Mouse (Mus musculus) cerebellum, adult 18-20 months (tissue): ENCODE results near the gene Ticrr.
A peak's percentile ranks its signal among the peaks of the same experiment; 100 is the strongest.

ENCODE experiments used
- DNase-seq, 2 experiments: peaks; one replicate each; pipeline ENCODE4 v3.0.0; 2021

Ticrr gene

GRCm38 (mm10) chr7:79696495-79696894 is 36.5 kb downstream of the Ticrr start:
- no peak for DNase-seq

DNA sequence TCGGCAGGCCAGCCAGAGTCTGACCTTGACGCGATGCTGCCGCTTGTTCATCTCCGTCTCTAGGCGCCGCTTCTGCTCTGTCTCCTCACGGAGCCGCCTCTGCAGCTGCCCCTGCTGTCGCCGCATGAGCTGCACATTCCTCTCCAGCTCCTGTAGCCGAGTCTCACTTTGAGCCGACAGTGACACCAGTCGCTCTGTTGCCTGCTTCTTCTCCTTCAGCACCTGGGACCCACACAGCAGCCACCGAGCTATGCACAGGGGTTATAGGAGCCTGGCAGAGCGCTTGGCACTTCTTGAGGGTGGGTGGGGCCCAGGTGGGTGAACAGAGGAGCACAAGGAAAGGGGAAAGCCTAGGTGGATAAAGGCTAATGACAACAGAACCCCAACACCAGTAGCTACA is 42.8 kb downstream of the Ticrr start:
- no peak for DNase-seq

DNA sequence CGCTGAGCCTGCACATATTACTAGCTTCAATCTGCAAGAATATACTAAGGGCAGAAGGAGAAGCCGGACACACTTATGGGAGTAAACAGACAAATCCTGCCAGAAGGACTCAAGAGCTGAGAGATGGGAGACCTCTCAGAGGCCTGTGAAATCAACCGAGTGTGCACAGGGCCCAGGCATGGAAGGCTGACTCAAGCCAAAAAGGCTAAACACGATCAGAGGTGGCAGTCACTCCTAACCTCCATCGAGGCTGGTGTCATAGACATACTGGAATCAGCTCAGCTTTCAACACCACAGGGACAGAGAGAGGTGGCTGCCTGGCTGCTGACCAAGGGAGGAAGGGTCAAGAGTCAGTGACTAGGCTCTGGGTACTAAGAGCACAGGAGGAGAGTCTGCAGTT is 45.2 kb downstream of the Ticrr start:
- no peak for DNase-seq

DNA sequence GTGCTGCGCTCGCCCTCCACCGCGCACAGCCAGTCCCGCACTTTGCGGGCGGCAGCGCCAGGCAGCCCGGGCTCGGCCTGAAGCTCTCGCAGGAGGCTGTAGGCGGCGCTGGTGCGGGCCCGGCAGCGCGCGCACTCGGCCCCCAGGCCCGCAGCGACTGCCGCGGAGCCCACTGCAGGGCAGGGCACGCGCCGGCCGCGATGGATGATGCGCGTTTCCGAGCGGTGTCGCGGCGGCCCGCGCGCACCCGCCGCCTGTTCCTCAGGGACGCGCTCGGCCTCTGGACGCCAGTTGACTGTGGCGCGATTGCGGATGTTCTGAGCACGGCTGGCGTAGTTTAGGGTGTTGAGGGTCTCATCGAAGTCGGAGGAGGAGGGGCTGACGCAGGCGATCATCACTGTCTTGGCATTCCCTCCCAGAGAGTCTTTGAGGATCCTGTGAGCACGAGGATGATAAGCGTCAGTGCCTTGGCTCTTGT is 50.2 kb downstream of the Ticrr start:
- peak; percentile 49 to 74 for DNase-seq

DNA sequence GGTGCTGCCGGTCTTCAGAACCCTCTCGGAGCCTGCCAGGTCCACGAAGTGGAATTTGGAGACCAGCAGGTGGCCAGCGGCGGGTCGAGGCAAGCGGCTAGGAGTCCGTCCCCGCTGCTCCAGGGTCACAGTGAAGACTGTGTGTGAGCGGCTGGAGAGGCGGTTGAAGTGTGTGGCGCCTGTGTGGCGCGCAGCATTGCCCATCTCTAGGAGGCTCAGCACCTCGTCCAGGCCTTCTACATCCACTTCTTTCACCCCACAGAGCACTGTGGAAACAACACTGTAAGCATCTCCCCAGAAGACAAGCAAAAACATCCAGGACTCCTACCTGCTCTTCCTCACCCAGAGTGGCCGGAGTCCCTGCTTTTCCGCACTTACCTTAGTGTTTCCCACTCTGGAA is 50.8 kb downstream of the Ticrr start:
- peak; percentile 14 to 33 for DNase-seq

GRCm38 (mm10) chr7:79715187-79715981 is 55.4 kb downstream of the Ticrr start, which contains the start of gene Kif7:
Gene Kif7, minus strand, starts transcription at chr7:79715720.
- no peak for DNase-seq

GRCm38 (mm10) chr7:79721386-79721977 is 61.5 kb downstream of the Ticrr start:
- DNase-seq: no peak

GRCm38 (mm10) chr7:79727091-79727490 is 67.1 kb downstream of the Ticrr start:
- peak; percentile 31 to 38 for DNase-seq

GRCm38 (mm10) chr7:79728219-79728618 is 68.2 kb downstream of the Ticrr start:
- peak; percentile 22 to 32 for DNase-seq

GRCm38 (mm10) chr7:79729169-79729568 is 69.2 kb downstream of the Ticrr start:
- peak; percentile 41 to 50 for DNase-seq

DNA sequence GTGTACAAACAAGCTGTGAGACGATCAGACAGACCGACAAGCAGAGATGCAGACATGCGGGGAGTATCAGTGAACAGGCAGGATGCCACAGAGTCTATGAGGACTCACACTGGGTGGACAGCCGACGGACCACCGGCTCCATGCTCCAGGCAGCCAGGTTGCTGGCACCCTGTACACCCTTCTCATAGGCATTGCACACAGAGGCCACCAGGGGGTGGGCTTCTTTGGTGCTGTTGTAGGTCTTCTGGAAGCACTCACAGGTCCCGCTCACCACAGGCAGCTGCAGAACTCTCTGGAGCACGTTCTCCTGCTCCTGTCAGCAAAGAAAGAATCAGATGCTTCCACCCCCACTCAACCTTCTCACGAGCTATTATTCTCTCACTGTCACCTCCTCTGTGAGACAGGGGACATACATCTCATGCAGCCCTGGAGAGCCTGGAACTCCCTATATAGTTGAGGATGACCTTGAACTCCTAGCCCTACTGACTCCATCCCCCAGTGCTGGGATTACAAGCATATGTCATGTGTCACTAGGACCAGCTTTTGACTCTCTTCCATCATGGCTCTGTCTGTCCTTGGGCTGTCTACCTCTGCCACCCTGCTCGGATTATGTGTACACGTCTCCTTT is 69.9 kb downstream of the Ticrr start:
- DNase-seq: no peak

GRCm38 (mm10) chr7:79731438-79731837 is 71.4 kb downstream of the Ticrr start:
- DNase-seq: no peak

DNA sequence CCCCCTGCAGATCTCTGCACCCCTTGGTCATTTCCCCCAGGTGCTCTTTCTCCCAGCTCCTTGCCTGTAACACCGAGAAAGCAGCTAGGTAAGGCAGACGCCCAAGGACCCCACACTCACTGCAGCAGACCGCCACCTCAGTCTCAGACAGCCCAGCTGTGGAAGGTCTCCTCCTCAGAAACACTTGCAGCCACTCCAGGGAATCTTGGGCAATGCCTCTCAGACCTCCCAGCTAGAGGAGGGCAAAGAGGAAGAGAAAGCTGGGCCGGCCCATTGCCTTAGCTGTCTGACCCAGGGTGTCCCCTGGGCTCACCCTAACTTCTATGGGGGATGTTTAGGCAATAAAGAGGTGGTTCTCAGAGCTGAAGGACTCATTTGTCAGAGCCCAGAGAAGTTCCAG is 72.6 kb downstream of the Ticrr start, which contains the start of gene Plin1:
Gene Plin1 (minus strand): TSS at position 282 of the 400 bp plus-strand sequence.
- DNase-seq: no peak

DNA sequence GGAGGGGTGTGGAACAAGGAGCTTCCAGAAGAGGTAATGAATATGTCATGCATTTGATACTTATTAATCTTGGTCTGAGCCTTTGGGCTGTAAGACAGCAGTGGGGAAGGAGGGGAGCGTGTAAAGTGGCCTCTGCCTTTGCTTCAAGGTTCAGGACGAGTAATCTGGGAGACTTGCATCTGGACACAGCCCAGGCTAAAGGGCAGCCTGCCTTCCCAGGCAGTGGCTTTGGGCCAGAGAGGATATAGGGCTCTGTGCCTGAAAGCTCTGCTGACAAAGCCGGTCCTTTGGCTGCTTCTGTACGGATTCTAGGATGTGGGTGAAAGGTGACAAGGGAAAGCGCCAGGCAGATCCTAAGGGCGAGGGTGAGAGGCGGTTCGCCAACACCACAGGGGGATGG is 74.6 kb downstream of the Ticrr start:
- no peak for DNase-seq

DNA sequence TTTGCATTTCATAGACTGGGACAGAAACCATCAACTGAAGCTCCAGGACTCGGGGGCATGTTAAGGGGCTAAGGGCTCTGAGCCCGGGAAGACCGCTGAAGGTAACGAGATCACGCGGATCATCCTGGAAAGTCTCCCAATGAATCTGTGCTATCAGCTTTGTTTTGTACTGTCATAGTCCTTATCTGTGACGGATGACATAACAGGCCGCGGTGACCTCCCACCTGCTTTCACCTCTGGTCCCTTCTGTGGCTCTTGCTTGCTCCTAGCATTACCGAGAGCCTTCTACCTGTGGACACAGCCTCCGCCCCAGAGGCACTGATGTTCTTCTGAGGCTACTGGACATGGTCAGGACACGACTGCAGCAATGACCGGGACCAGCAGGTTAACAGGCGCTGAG is 76.5 kb downstream of the Ticrr start:
- DNase-seq: no peak

DNA sequence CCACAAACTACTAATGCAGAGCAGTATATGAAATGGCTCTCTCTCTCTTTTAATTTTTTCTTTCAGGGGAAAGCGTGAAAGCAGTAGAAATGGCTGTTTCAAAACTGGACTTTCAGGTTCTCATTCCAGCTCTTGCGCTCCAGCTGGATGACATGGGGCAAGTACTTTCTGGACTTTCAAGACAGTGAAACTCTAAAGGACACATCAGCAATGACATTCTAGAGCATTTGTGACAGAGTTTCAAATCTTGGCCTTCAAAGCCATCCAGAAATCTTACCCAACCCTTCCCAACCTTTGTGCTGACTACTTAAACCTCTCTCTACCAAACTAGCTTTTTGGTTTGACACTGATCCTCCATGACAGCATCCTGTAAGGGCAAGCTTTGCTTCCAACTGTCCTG is 78.9 kb downstream of the Ticrr start:
- no peak for DNase-seq

DNA sequence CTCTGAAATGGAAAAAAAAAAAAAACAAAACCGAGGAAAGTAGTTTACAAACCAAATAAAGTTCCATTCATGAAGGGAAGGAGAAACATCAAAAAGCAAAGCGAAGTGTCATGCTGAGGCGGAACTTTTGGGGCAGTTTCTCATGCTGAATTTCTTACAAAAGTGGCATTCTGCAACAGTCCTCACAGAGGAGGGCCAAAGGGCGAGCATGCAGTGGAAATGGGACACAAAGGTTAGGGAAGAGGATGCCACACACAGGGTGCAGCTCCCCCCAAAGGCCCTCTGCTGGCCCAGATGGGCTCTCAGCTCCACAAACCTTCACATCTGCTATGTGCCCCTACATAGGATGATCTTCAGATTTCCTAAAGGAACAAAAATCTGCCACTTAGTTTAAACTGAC is 80.3 kb downstream of the Ticrr start:
- no peak for DNase-seq

- no peak for DNase-seq
Observed at GRCm38 (mm10) chr7:79742277-79742658, 82.3 kb downstream of the Ticrr start.

- peak; percentile 68 to 73 for DNase-seq
Observed at GRCm38 (mm10) chr7:79742659-79743536, 82.9 kb downstream of the Ticrr start, which contains the start of the genes Pex11a and Wdr93. Gene Pex11a, minus strand, starts transcription at chr7:79743131. Gene Wdr93, plus strand, starts transcription at chr7:79743163.

DNA sequence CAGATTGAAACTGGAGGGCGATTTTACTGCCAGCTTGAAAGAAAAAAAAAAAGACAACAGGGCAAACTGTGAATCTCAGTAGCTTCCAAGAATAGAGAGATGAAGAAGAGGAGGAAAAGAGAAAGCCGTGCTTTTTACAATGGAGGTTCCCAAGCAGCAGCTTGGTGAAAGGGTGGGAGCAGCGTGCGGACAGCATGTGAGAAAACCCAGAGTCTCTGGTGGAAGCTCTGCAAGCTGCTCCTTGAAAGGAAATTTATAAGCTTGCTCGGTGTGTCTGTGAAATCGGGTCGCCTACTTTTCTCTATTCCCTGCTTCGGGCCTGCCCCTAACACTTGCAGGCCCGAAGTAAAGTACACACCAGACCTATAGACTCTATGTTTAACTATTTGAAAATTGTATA is 84.1 kb downstream of the Ticrr start:
- no peak for DNase-seq

DNA sequence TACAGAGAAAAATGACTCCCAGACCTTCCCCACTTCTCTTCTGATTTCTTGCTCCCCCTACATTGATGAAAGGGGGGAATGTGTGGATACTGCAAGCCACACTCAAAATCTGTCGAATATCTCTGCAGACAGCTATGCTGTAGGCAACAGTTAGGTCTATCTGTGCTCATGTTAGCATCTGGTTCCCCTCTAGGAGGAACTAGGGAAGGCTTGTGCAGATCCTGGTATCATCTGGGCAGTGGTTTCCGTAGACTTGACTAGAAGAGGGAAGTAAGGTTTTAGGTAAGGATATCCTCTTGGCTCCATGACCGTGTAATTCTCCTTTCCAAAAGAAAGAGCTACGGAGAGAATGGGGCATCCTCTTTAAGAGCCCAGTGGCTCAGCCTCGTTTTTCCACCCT is 84.6 kb downstream of the Ticrr start:
- DNase-seq: no peak

- no peak for DNase-seq
Observed at GRCm38 (mm10) chr7:79747659-79748058, 87.7 kb downstream of the Ticrr start.
